Mouse (Mus musculus) C2C12 (cell line): ENCODE data around the gene Wdr66.

Experiments
- CEBPB ChIP-seq: IDR thresholded peaks from one replicate; pipeline ENCODE4 v1.6.1; 2011; ENCODE audit warnings: low read depth, mild to moderate bottlenecking, control low read depth, moderate library complexity
- CTCF ChIP-seq: IDR thresholded peaks from one replicate; pipeline ENCODE4 v1.5.1; 2011; ENCODE audit not compliant: control insufficient read depth, insufficient read depth, insufficient read length
- MAX ChIP-seq: IDR thresholded peaks from one replicate; pipeline ENCODE4 v1.6.1; 2011; ENCODE audit warnings: mild to moderate bottlenecking, control low read depth
- MYOD1 ChIP-seq: IDR thresholded peaks from one replicate; pipeline ENCODE4 v1.6.1; 2011; ENCODE audit warnings: low read depth; ENCODE audit not compliant: control insufficient read depth, insufficient read length
- USF1 ChIP-seq: IDR thresholded peaks from one replicate; pipeline ENCODE4 v1.6.1; 2011; ENCODE audit warnings: low read depth, mild to moderate bottlenecking, control low read depth, moderate library complexity

DNA sequence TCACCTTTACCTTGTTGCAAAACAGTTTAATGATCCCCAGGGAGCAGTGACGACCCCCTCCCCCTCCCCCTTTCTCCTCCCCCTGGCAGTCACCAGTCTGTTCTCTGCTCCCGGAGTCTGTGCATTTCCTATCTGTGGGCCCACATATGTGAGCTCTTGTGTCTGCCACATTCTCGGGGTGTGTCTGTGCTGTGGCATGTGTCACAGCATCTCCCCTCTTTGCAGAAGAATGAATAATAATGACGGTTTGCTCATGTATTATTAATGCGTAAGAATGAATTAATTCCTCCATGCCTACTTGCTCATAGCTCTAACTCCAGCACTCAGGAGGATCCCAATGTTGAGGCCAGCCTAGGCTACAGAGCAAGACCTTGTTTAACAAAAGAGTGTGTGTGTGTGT is 21.0 kb downstream of the Wdr66 start:
- TF ChIP-seq CTCF (no peak), USF1 (no peak), MAX (no peak), CEBPB (no peak), MYOD1 (no peak)
